Mouse (Mus musculus): ENCODE results near the gene Snap23.

- TF ChIP-seq TAL1 (IDR thresholded peaks at IDR 0.05; ENCODE audit: low read length) (no peak), GATA1 (IDR thresholded peaks at IDR 0.05; ENCODE audit: low read length) (no peak)
Measured at GRCm38 (mm10) chr2:120518547-120519210, 48.8 kb upstream of the Snap23 start.

Data from erythroblast, embryonic 14.5 days (primary cell).